Mouse (Mus musculus) embryonic facial prominence, embryonic 13.5 days (tissue): ENCODE results near the gene Gpr180. TPM values are rescaled to one million over a fixed set of nuclear protein-coding genes. Genes with fewer than 3 reads are reported as not detected.
A peak's percentile ranks its signal among the peaks of the same experiment; 100 is the strongest.
"Not testable (repeated sequence)": the region's sequence is repeated elsewhere in the genome, so short reads cannot be mapped to it uniquely, and the experiment has no call there.

Experiments
- ATAC-seq: fragments of 200-750 bp; cut with Nextera tagmentation; 2 replicates; pipeline ENCODE4 v1.8.0; 2017; ENCODE audit warnings: low read depth; ENCODE audit not compliant: insufficient number of reproducible peaks, insufficient read depth, low FRiP score, low TSS enrichment
- H3K27ac ChIP-seq: fragments of 300-500 bp; sonication (generic); 2 replicates; pipeline ENCODE4 v1.5.1; 2015; ENCODE audit warnings: moderate library complexity, mild to moderate bottlenecking, inconsistent platforms
- H3K27me3 ChIP-seq: fragments of 300-500 bp; sonication (generic); 2 replicates; pipeline ENCODE4 v1.6.1; 2015; ENCODE audit warnings: mild to moderate bottlenecking, inconsistent platforms
- H3K36me3 ChIP-seq: fragments of 300-500 bp; sonication (generic); 2 replicates; pipeline ENCODE4 v1.6.1; 2015; ENCODE audit warnings: mild to moderate bottlenecking, inconsistent platforms
- H3K4me1 ChIP-seq: fragments of 300-500 bp; sonication (generic); 2 replicates; pipeline ENCODE4 v1.6.1; 2015; ENCODE audit warnings: inconsistent platforms
- H3K4me2 ChIP-seq: fragments of 300-500 bp; sonication (generic); 2 replicates; pipeline ENCODE4 v1.6.1; 2015; ENCODE audit warnings: moderate library complexity, mild to moderate bottlenecking, inconsistent platforms
- H3K4me3 ChIP-seq: fragments of 300-500 bp; sonication (generic); 2 replicates; pipeline ENCODE4 v1.5.1; 2015; ENCODE audit warnings: mild to moderate bottlenecking, inconsistent platforms
- H3K9ac ChIP-seq: fragments of 300-500 bp; sonication (generic); 2 replicates; pipeline ENCODE4 v1.6.1; 2015; ENCODE audit warnings: mild to moderate bottlenecking, inconsistent platforms
- H3K9me3 ChIP-seq: fragments of 300-500 bp; sonication (generic); 2 replicates; pipeline ENCODE4 v1.6.1; 2016; ENCODE audit warnings: inconsistent platforms
- WGBS: fragments of 180-500 bp; shearing (Covaris S2); methylation state at CpG from one replicate; pipeline ENCODE4 v1.1.7; 2015; ENCODE audit warnings: mixed read lengths; 5-methylcytosine and 5-hydroxymethylcytosine counted together
- polyA plus RNA-seq: library from polyadenylated mRNA; unstranded; fragments of >200 nt; fragmentation: Nextera tagmentation; extraction: Ambion mirVana; gene quantifications from 2 replicates; pipeline ENCODE4 v1.2.1, GENCODE M21; 2015

The Gpr180 gene
- polyA plus RNA-seq, 1 experiment from 2014 or later, result 63.7 TPM

DNA sequence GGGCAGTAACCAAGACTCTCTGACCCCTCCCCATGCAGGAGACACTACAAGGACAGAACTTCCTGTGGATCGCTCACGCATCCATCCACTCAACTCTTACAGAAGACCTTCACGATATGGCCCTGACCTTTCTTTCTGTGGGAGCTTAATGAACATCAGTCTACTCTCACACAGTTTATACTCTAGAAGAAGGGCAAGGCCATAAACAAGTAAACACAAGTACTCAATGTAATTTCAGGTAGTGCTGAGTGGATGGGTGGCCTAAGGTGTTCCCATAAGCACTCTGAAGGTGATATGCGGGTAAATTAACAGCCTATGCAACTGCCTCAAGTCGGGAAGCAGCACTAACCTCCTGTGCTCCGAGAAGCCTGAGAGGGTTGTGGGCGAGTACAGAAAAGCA, 5.5 kb upstream of the Gpr180 start:
- Histone ChIP-seq H3K4me1 (peaks cover 21% of the 10 kb centered on the region), H3K4me2 (peak overlapping the region; percentile 69), H3K36me3 (peaks cover 30% of the 10 kb centered on the region), H3K27me3 (peaks cover 10% of the 10 kb centered on the region; the same call in 1 of the 2 replicates), H3K9ac (peak overlapping the region; percentile 87), H3K27ac (no peak overlapping the region), H3K9me3 (no peaks in the 10 kb centered on the region), H3K4me3 (peak overlapping the region; percentile 83)
- no peak for ATAC-seq
- 80% methylated on average over 7 of the region's 7 CpGs for WGBS

DNA sequence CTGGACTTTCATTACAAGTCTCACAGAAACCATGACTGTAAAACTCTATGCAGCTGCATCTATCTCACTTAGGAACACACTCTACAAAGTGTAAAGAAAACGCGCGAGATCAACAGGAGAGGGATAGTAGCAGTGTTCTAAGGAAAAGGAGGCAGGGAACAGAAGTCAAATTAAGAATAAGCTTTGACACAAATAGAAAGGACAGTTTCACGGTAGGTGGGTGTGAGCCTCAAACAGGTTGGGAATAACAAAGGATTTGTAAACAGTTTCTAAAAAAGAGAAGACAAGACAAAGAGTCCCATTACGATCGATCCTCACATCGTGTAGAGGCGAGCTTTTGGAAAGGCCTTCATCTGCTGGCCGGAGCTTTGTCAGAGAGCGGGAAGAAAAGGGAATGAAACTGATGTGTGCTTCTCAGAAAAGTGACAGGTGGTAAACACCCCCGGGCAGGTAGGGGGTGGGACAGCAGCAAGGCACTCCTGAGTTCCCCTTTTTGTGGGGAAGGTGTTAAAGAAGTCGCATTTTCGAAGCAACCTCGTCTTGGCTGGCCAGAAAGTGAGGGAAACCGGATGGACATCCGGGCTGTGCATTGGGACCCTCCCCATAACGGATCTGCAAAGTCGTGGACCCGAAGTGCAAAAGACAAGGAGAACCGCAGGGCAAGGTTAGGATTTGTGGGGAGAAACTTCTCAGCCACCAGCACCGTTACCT, 4.9 kb upstream of the Gpr180 start:
- no peak for ATAC-seq
- H3K4me3 ChIP-seq, result peak overlapping the region; percentile 83
- peak overlapping the region; percentile 57; the same call in 1 of the 2 replicates for H3K27ac ChIP-seq
- WGBS, result 13% methylated on average over 21 of the region's 21 CpGs
- H3K4me2 ChIP-seq, result peak overlapping the region; percentile 69
- peaks cover 24% of the 10 kb centered on the region for H3K36me3 ChIP-seq
- H3K27me3 ChIP-seq, result peaks cover 10% of the 10 kb centered on the region; the same call in 1 of the 2 replicates
- H3K9ac ChIP-seq, result peak overlapping the region; percentile 87
- H3K9me3 ChIP-seq, result no peaks in the 10 kb centered on the region
- peaks cover 21% of the 10 kb centered on the region for H3K4me1 ChIP-seq

- peak within 1 kb of the TSS; percentile 83 for H3K4me3 ChIP-seq
- H3K27ac ChIP-seq, result peak within 1 kb of the TSS; percentile 57; the same call in 1 of the 2 replicates
- peaks cover 10% of the 10 kb centered on the region; the same call in 1 of the 2 replicates for H3K27me3 ChIP-seq
- peak; percentile 79 for ATAC-seq
- H3K36me3 ChIP-seq, result peaks cover 19% of the 10 kb centered on the region
- no peaks in the 10 kb centered on the region for H3K9me3 ChIP-seq
- peak within 1 kb of the TSS; percentile 69 for H3K4me2 ChIP-seq
- H3K4me1 ChIP-seq, result peaks cover 21% of the 10 kb centered on the region
- WGBS, result under 1% methylated on average over 28 of the region's 28 CpGs
- H3K9ac ChIP-seq, result peak within 1 kb of the TSS; percentile 87
Measured at GRCm38 (mm10) chr14:118132642-118132977, 4.3 kb upstream of the Gpr180 start, which contains the start of gene Tgds. TSS of gene Tgds (minus strand) at chr14:118132755.

- peaks cover 10% of the 10 kb centered on the region; the same call in 1 of the 2 replicates for H3K27me3 ChIP-seq
- peak overlapping the region; percentile 76 for H3K4me2 ChIP-seq
- peak overlapping the region; percentile 88 for H3K4me3 ChIP-seq
- no peaks in the 10 kb centered on the region for H3K9me3 ChIP-seq
- H3K36me3 ChIP-seq, result peaks cover 33% of the 10 kb centered on the region
- peak overlapping the region; percentile 82 for H3K27ac ChIP-seq
- ATAC-seq, result 0 out of 2 replicates have a peak, but pooled peaks have one; percentile 29
- H3K4me1 ChIP-seq, result peaks cover 16% of the 10 kb centered on the region
- H3K9ac ChIP-seq, result peak overlapping the region; percentile 93
- 1% methylated on average over 13 of the region's 13 CpGs for WGBS
Measured at GRCm38 (mm10) chr14:118137487-118137886, 529 bp downstream of the Gpr180 start.

GRCm38 (mm10) chr14:118142283-118142682, 5.3 kb downstream of the Gpr180 start:
- Histone ChIP-seq H3K27me3 (no peaks in the 10 kb centered on the region), H3K27ac (no peak overlapping the region), H3K4me2 (no peak overlapping the region), H3K4me1 (peaks cover 15% of the 10 kb centered on the region), H3K9ac (no peak overlapping the region), H3K9me3 (no peaks in the 10 kb centered on the region), H3K36me3 (peaks cover 41% of the 10 kb centered on the region), H3K4me3 (no peak overlapping the region)
- no peak for ATAC-seq
- 90% methylated on average over 5 of the region's 5 CpGs for WGBS

DNA sequence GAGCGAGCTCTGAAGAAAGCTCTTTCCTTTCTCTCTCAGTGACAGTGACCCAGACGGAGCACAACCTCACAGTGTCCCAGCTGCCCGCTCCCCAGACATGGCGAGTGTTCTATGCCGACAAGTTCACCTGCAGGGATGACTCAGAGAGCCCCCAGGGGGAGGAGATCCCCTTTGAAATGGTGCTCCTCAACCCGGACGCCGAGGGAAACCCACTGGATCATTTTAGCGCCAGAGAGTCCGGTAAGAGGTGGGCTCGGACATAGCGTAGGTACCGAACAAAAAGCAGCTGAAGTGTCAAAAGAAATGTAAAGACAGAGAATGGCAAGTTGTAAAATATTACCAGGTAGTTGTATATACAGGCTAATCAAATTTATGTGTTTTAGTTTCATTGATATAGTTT, 11.1 kb downstream of the Gpr180 start:
- Histone ChIP-seq H3K36me3 (peaks cover 27% of the 10 kb centered on the region), H3K9ac (no peak overlapping the region), H3K9me3 (no peaks in the 10 kb centered on the region), H3K4me1 (peaks cover 7% of the 10 kb centered on the region; the same call in 1 of the 2 replicates), H3K27me3 (no peaks in the 10 kb centered on the region), H3K4me3 (no peak overlapping the region), H3K27ac (no peak overlapping the region), H3K4me2 (no peak overlapping the region)
- no peak for ATAC-seq
- WGBS, result 96% methylated on average over 13 of the region's 13 CpGs

DNA sequence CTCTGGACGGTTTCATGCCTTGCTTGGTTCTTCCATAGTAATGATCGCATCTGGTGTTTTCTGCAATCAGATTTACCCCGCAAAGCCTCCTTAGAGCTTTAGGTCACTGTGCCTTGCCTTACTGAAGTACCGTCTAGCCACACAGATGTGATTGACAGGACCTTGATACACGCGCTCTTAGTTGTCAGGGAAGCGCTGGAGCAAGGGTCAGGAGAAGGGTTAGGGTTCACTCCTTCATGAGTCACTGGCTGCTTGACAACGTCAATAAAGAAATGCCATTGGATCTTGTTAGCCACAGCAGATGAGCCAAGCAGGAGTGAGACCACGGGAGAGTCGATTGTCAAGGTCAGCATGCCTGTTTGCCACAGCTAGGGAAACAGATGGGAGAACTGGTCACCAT, 11.6 kb downstream of the Gpr180 start:
- Histone ChIP-seq H3K4me1 (peaks cover 7% of the 10 kb centered on the region; the same call in 1 of the 2 replicates), H3K9ac (no peak overlapping the region), H3K4me2 (no peak overlapping the region), H3K36me3 (peaks cover 28% of the 10 kb centered on the region), H3K27ac (no peak overlapping the region), H3K9me3 (no peaks in the 10 kb centered on the region), H3K4me3 (no peak overlapping the region), H3K27me3 (no peaks in the 10 kb centered on the region)
- WGBS, result 76% methylated on average over 10 of the region's 10 CpGs
- no peak for ATAC-seq

DNA sequence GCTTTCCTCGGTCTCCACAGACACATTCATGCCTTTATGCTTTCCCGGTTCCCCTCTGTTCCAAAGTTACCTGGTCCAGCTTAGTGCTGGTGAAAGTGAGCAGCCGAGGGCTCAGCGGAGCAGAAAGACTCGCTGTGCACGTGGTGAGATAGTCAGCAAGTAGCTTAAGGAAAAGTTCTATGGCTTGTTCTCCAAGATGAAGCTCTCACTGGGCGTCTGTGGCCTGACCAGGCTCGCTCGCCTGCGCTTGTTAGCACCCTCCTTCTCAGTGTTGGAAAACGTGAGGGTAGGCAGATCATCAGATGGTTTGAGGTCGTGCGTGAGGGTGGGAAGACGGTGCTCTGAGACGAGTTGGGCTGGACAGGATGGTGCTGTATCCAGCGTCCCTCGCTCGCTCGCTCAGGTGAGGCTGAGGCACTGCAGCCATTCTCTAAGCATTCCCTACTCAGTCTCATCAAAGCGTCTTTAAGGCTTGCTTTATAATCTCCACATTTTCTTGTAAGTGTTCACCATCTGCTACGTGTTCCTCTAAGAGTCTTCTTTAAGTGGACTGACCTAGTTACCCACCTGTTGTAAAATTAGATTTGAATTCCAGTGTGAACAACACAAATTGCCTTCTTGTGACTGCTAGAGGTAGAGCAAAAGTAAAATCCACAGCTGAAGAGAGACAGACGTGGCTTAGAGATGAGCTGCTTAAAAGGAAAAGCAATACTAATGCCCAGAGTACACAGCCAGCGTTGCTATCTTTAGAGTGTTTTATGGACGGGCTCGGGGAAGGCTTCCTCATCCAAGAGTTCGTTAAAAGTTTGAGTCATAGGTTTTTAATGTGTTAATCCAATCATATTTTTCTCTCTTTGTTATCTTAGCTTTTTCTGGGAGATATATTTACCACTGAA, 13.9 kb downstream of the Gpr180 start:
- peaks cover 45% of the 10 kb centered on the region for H3K36me3 ChIP-seq
- H3K4me3 ChIP-seq, result no peak overlapping the region
- no peak for ATAC-seq
- no peak overlapping the region for H3K4me2 ChIP-seq
- no peak overlapping the region for H3K9ac ChIP-seq
- H3K9me3 ChIP-seq, result no peaks in the 10 kb centered on the region
- peaks cover 7% of the 10 kb centered on the region; the same call in 1 of the 2 replicates for H3K4me1 ChIP-seq
- WGBS, result 88% methylated on average over 26 of the region's 26 CpGs
- H3K27me3 ChIP-seq, result no peaks in the 10 kb centered on the region
- no peak overlapping the region for H3K27ac ChIP-seq

DNA sequence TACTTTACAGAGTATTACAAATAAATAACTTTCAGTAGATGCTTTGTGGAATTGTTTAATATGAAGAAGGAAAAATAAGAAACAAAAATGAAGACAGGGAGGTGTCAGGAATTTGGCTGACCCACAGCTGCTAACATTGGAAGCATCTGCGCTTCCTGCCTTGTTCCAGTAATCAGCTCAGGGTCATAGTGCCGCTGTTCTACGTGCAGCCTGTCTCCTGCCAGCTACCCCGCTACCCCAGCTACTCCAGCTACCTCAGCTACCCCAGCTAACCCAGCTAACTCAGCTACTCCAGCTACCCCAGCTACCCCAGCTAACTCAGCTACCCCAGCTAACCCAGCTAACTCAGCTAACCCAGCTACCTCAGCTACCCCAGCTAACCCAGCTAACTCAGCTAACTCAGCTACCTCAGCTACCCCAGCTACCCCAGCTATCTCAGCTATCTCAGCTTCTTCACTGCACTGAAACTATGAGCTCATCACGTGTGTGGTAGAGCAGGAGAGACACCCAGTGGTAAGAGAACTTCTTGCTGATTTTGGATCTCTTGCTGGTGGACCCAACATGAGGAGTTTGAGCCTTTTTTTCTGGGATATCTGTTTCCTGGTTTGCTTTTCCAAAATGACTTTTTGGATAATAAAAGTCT, 14.8 kb downstream of the Gpr180 start:
- H3K27ac ChIP-seq, result no peak overlapping the region
- H3K4me1 ChIP-seq, result peaks cover 2% of the 10 kb centered on the region; the same call in 1 of the 2 replicates
- no peak for ATAC-seq
- H3K9ac ChIP-seq, result no peak overlapping the region
- no peak overlapping the region for H3K4me3 ChIP-seq
- H3K4me2 ChIP-seq, result no peak overlapping the region
- H3K27me3 ChIP-seq, result no peaks in the 10 kb centered on the region
- 73% methylated on average over 5 of the region's 5 CpGs for WGBS
- peaks cover 53% of the 10 kb centered on the region for H3K36me3 ChIP-seq
- no peaks in the 10 kb centered on the region for H3K9me3 ChIP-seq

DNA sequence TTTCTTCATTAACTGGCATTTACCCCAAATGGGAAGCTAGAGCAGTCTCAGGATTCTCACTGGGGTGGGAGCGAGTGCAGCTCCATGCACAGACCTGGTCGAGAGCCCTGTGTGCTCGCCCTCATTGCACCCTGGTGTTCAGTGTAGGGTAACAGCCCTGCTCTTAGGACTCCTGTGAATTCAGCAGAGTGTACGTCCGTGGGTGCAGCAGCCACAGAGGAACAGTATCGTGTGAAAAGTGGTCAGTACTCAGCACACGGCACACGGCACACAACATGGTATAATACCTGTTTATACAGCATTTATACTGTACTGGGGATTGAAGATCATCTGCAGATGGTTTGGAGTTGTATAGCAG, 15.3 kb downstream of the Gpr180 start:
- H3K4me3 ChIP-seq, result no peak overlapping the region
- H3K36me3 ChIP-seq, result peaks cover 54% of the 10 kb centered on the region
- 91% methylated on average over 8 of the region's 8 CpGs for WGBS
- no peak overlapping the region for H3K9ac ChIP-seq
- H3K4me1 ChIP-seq, result no peaks in the 10 kb centered on the region
- no peaks in the 10 kb centered on the region for H3K9me3 ChIP-seq
- no peaks in the 10 kb centered on the region for H3K27me3 ChIP-seq
- ATAC-seq, result no peak
- no peak overlapping the region for H3K27ac ChIP-seq
- H3K4me2 ChIP-seq, result no peak overlapping the region

GRCm38 (mm10) chr14:118156056-118156455, 19.1 kb downstream of the Gpr180 start:
- not testable (repeated sequence) for H3K27ac ChIP-seq, H3K27me3 ChIP-seq, H3K9ac ChIP-seq, H3K4me2 ChIP-seq, ATAC-seq, H3K9me3 ChIP-seq, H3K4me1 ChIP-seq, H3K4me3 ChIP-seq
- WGBS, result 95% methylated on average over 16 of the region's 16 CpGs
- peaks cover 71% of the 10 kb centered on the region for H3K36me3 ChIP-seq
